Mouse (Mus musculus) v-Abl transformed pro-B cells (cell line): ENCODE data around the gene Ndufs3.

Experiments
- in situ Hi-C, 2 experiments: fragments of 400-800 bp; cut with MboI; formaldehyde crosslinking; loops; one replicate each; pipeline ENCODE4 v1.15.1; 2025; ENCODE audit not compliant: unreplicated experiment in 2 of 2

Gene Ndufs3

GRCm38 (mm10) chr2:90904076-90904855 lies at the start of gene Ndufs3, which contains the start of gene Kbtbd4:
TSS of gene Ndufs3 (minus strand) at chr2:90904827.
TSS of gene Kbtbd4 (plus strand) at chr2:90904740.
- in situ Hi-C loops: no loop called here

DNA sequence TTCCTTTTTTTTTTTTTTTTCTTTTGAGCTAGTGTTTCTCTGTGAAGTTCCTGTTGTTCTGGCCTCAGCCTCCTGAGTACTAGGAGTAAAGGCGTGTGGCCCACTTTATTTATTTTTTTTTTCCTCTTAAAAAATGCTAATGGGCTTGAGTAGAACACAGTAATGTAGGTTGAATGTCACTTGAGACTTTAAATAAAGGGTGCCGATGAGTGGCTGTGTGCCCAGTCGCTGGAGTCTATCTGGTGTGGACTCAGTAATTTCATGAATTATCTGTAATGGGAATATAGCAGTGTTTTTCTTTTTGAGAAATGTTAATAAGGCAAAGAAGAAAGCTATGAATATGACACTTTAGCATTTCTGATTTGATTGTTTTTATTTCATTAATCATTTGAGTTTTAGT lies 48.8 kb upstream of the Ndufs3 start:
- in situ Hi-C loops: no loop called here

- in situ Hi-C loops: no loop called here
These were observed 46.1 kb upstream of the Ndufs3 start for GRCm38 (mm10) chr2:90950582-90951194.

- in situ Hi-C loops: no loop called here
These were observed 45.5 kb upstream of the Ndufs3 start for GRCm38 (mm10) chr2:90950149-90950548.

DNA sequence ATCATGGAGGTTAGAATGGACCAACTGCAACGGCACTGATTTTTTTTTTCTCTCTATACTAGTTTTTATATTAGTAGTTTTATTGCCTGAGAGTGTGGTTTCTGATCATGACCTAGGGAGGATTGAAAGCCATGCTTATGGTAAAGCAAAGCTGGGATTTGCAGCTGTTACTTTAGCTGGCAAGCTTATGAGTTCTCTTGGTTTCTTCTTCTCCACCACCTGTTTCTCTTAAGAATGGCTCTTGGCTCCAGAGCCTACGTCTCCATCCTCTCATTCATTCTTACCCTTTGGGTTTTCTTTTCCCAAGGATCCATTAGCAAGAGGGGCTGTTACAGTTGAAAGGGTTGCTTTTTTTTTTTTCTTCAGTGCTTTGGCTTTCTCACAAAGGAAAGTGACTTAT lies 37.1 kb upstream of the Ndufs3 start:
- in situ Hi-C loops: no loop called here

DNA sequence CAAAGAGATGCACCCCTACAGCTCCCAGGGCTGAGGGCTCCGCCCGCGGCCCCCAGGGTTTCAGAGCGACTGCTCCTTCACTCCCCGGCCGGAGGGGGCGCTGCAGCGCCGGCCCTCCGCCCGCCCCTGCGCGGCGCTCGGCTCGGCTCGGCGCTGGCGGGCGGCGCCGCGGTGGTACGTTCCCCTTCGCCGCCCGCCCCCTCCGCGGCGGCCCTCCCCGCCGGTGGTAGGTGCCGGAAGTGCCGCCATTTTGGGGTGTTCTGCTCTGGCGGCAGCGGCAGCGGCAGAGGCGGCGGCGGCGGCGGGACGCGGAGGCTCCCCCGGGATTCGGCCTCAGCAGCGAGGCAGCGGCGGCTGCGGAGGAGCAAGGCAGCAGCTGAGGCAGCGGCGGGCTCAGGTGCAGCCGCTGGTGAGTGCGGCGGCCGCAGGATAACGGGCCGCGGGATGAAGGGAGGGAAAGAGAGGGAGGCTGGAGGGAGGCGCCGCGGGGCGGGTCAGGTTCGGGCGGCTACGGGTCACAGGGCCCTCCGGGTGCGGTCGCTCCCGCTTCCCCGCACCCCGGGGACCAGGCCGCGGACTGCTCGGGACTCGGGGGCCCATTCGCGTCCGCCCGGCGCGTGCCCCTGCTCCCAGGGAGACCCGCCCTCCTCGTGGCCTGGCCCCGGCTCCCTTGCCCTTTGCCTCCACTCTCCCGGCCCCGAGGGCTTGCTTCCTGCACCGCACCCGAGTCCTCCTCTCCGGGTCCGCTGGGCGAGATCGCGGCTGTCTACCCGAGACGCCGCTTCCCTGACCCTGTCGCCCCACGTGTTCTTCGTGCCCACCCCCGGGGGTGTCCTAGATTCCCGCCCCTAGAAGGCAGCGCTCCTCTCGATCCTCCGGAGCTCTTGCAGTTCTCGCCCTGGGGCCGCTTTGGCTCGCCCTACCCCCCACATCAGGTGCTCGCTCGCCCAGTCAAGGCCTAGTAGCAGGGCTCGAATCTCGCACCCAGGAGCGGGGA lies 35.9 kb upstream of the Ndufs3 start, which contains the start of gene Celf1:
Gene Celf1 (plus strand): TSS at position 150 of the 997 bp plus-strand sequence.
- in situ Hi-C loops: no loop called here

DNA sequence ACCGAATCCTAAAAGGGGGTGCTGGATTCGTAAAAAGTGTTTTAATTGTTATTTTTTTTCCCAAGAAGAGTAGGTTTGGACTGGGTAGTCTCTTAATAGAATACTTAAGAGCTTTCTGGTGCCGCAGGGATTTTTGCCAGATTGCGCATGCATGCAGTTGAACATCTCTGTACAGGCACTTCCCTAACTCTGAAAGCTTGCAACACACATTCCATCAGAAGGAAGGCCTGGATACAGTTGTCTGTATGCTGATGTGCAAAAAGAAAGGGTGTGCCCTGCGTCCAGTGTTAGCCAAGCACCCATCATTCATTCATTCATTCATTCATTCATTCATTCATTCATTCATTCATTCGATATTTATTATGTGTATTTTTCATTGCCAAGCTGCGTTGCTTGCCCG lies 35.1 kb upstream of the Ndufs3 start:
- in situ Hi-C loops: no loop called here

GRCm38 (mm10) chr2:90938362-90938761 lies 33.7 kb upstream of the Ndufs3 start:
- in situ Hi-C loops: no loop called here

GRCm38 (mm10) chr2:90932273-90932672 lies 27.6 kb upstream of the Ndufs3 start:
- in situ Hi-C loops: no loop called here

- in situ Hi-C loops: no loop called here
These were observed 27.2 kb upstream of the Ndufs3 start for GRCm38 (mm10) chr2:90931829-90932228.

DNA sequence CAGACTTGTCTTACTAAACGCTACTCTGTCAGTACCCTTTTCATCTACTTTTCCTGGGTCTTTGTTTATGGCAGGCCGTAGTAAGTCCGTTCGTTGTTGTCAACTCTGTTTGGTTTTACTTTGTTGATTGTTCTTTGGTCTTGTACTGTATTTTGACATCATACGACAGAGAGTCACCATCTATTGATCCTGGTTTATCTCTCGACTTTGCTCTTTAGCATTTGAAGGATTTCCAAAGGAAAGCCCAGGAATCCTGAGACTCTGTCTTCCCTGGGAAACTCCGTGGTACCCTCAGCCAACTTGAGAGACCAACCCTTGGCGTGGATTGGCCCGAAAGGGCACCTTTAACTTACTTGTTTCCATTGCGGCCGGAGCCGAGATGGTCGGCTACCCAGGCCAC lies 23.9 kb upstream of the Ndufs3 start:
- in situ Hi-C loops: no loop called here

- in situ Hi-C loops: no loop called here
These were observed 18.0 kb upstream of the Ndufs3 start for GRCm38 (mm10) chr2:90922636-90923035.

DNA sequence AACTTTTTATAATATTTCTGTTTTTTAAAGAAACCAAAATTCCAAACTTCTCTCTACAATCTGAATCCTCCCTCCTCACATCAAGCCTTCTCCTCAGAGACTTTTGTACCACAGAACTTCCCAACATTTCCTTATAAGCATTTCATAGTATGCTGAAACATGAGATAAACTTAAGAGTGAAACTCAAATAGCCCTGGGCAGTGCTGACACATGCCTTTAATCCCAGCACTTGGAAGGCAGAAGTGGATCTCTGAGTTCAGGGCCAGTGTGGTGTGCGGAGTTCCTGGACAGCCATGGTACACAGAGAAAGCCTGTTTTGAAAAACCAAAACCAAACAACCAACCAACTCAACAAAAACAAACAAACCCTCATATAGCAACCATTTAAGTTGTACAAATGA lies 16.6 kb upstream of the Ndufs3 start:
- in situ Hi-C loops: no loop called here

GRCm38 (mm10) chr2:90917999-90918698 lies 13.5 kb upstream of the Ndufs3 start:
- in situ Hi-C loops: no loop called here

- in situ Hi-C loops: no loop called here
These were observed 12.8 kb upstream of the Ndufs3 start for GRCm38 (mm10) chr2:90917233-90917998.

DNA sequence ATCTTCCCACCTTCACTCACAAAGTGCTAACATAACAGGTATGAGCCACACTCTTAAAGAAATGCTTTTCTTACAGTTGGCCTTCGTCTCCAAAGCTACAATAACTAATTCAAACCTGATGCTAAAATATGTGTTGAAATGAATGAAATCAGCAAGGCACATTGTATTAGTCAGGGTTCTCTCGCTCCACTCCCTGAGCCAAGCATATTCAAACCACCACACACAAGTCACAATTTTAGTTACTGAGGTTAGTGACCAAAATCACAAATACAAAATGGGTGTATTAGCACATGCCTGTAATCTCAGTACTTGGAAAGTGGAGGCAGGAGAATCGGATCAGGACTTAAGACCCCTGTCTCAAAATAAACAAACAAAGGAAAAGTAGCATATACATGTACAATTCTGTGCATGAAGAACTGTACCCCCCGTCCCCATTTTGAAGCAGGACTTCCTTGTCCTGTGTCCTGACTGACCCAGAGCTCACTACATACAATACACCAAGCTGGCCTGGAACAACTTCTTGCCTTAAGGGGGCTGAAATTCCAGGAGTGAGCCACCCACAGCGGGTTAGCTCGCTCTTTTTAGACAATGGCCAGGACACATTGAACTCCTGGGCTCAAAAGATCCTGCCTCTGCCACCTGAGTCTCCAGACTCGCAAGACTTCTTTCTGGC lies 12.1 kb upstream of the Ndufs3 start:
- in situ Hi-C loops: no loop called here

GRCm38 (mm10) chr2:90915516-90915915 lies 10.9 kb upstream of the Ndufs3 start:
- in situ Hi-C loops: no loop called here

DNA sequence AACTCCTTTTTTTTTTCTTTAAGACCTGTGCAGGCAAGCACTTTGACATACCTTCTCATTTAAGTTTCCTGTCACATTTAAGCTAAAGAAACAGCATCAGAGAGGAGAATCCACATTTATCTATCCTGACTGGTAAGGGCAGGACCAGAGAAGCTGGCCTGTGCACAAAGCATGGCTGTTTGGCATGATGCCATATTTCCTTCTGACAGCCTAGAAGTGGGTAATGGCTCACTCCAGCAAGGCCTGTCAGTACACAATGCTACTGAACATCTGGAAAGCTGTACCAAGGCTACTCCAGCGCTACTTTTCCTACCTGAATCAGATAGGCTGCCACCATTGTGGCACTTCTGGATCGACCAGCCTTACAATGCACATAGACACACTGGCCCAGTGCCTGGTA lies 9.0 kb upstream of the Ndufs3 start:
- in situ Hi-C loops: no loop called here

GRCm38 (mm10) chr2:90911668-90912067 lies 7.0 kb upstream of the Ndufs3 start:
- in situ Hi-C loops: no loop called here
